Mouse (Mus musculus) hindbrain, postnatal 0 days (tissue): ENCODE measurements around the gene Leng8. TPM values are rescaled to one million over a fixed set of nuclear protein-coding genes. Genes with fewer than 3 reads are reported as not detected.

Experiments
- ATAC-seq: fragments of 200-750 bp; cut with Nextera tagmentation; 2 replicates; pipeline ENCODE4 v1.8.0; 2017; ENCODE audit warnings: mild to moderate bottlenecking, moderate TSS enrichment, moderate library complexity
- DNase-seq: peaks from one replicate; pipeline ENCODE4 v3.0.0-alpha.2; 2015; ENCODE audit warnings: low spot score
- H3K27ac ChIP-seq: fragments of 300-500 bp; sonication (generic); 2 replicates; pipeline ENCODE4 v1.5.1; 2014; ENCODE audit warnings: mild to moderate bottlenecking
- H3K27me3 ChIP-seq: fragments of 300-500 bp; sonication (generic); 2 replicates; pipeline ENCODE4 v1.6.1; 2014; ENCODE audit warnings: low read length, mixed read lengths; ENCODE audit not compliant: insufficient read depth
- H3K36me3 ChIP-seq: fragments of 300-500 bp; sonication (generic); 2 replicates; pipeline ENCODE4 v1.6.1; 2014; ENCODE audit warnings: low read length, mixed read lengths; ENCODE audit not compliant: insufficient read depth
- H3K4me1 ChIP-seq: fragments of 300-500 bp; sonication (generic); 2 replicates; pipeline ENCODE4 v1.6.1; 2014; ENCODE audit warnings: antibody characterized with exemption, low read length, mixed read lengths; ENCODE audit not compliant: insufficient read depth
- H3K4me2 ChIP-seq: fragments of 300-500 bp; sonication (generic); 2 replicates; pipeline ENCODE4 v1.6.1; 2014; ENCODE audit warnings: low read depth, mild to moderate bottlenecking, low read length, moderate library complexity, mixed read lengths
- H3K4me3 ChIP-seq: fragments of 300-500 bp; sonication (generic); 2 replicates; pipeline ENCODE4 v1.5.1; 2014; ENCODE audit warnings: low read length
- H3K9ac ChIP-seq: fragments of 300-500 bp; sonication (generic); replicated peaks from 2 replicates; pipeline ENCODE4 v1.6.1; 2014; ENCODE audit warnings: mild to moderate bottlenecking, low read length, moderate library complexity, mixed read lengths
- H3K9me3 ChIP-seq: fragments of 300-500 bp; sonication (generic); 2 replicates; pipeline ENCODE4 v1.6.1; 2016; ENCODE audit warnings: low read length, mixed read lengths
- CTCF ChIP-seq: IDR thresholded peaks from 2 replicates; pipeline ENCODE4 v1.5.1; 2016; ENCODE audit warnings: antibody characterized with exemption, control low read depth, low read depth
- WGBS: fragments of 180-500 bp; shearing (Covaris S2); extraction: QIAGEN DNeasy Blood & Tissue Kit; methylation state at CpG from one replicate; pipeline ENCODE4 v1.1.7; 2014; 5-methylcytosine and 5-hydroxymethylcytosine counted together
- polyA plus RNA-seq: library from polyadenylated mRNA; unstranded; fragments of >200 nt; fragmentation: Nextera tagmentation; extraction: Ambion mirVana; gene quantifications from 2 replicates; pipeline ENCODE4 v1.2.1, GENCODE M21; 2015
- total RNA-seq: library from RNA; depleted of rRNA; stranded (reverse); fragments of >200 nt; gene quantifications from 2 replicates; pipeline ENCODE4 v1.2.3, GENCODE M21; 2014

The Leng8 gene
- total and polyA plus RNA-seq, 2 experiments from 2014 or later = 49.1 to 264 TPM

DNA sequence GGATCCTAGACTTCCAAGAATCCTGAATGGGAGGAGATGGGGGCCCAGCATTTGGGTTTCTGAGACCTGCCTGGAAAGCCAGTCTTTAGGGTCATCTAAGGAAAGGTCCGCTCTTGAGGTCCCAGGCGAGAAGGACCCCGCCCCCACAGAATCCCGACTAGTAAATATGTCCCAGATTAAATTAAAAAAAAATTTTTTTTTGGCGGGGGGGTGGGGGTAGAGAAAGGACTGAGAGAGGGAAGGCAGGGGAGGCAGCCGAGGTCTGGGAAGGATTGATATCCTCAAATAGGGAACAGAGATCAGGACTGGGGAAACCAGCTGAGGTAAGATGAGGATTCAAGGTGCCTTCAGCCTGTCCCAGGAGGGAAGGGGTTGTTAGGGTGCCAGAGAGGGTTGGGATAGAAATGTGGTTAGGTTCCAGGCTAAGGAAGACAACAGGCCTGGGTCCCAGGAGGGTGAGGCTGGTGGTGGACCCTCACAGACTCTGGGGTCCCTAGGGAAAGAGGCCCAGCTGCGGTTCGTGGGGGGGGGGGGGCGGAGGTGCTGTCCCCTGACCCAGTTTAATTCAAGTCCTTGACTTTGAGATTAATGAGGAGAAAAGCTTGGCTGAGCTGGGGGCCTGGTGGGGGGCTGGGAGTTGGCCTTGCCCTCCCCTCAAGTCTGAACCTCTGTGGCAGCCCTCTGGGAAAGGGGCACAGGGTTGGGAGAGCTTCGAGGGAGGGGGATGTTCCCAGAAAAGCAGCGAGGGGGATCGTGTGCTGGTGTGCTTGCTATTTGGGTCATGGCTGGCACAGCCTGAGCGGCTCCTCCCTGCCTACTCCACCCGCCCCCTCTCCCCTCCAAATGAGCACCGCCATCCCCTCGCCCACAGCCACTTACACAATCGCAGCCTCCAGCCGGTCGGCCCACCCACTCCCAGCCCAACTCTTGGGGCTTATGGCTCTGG is 16.6 kb upstream of the Leng8 start:
- H3K27ac ChIP-seq = peak overlapping the region; percentile 89
- H3K4me2 ChIP-seq = peak overlapping the region; percentile 67
- H3K36me3 ChIP-seq = no peaks in the 10 kb centered on the region
- no peak for TF ChIP-seq CTCF
- no peaks in the 10 kb centered on the region for H3K9me3 ChIP-seq
- ATAC-seq = peak; percentile 25; the same call in 1 of the 2 replicates
- H3K4me3 ChIP-seq = peak overlapping the region; percentile 83
- peak overlapping the region; percentile 94 for H3K9ac ChIP-seq
- DNase-seq = peak; percentile 76
- WGBS = 7% methylated on average over 17 of the region's 19 CpGs
- H3K27me3 ChIP-seq = no peaks in the 10 kb centered on the region
- H3K4me1 ChIP-seq = peaks cover 26% of the 10 kb centered on the region

DNA sequence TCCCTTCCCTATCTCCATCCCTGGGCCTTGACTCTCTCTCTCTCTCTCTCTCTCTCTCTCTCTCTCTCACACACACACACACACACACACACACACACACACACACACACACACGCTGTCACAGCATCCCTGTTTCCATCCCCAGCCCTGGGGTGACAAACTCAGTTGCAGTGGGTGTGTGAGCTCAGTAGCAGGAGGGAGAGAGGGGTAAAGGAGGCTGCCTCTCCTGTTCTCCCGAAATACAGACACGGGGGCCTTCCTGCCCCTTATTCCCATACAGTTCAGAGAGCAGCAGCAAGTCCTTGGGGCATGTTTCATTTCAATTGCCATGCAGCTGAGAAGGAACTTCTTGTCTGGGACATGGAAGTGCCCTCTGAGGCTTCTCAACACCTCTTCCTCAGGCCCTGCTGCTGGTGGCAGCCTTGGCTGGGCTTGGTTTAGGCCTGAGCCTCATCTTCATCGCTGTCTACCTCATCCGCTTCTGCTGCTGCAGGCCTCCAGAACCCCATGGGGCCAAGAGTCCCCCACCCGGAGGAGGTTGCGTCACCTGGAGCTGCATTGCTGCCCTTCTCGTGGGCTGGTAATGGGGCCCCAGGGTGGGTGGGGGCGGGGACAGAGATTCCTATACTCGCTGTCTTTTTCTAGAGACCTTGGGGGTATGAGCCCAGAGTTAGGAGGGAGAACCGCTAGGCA is 14.6 kb upstream of the Leng8 start:
- Histone ChIP-seq H3K27me3 (no peaks in the 10 kb centered on the region), H3K4me3 (no peak overlapping the region), H3K36me3 (no peaks in the 10 kb centered on the region; the same call in 1 of the 2 replicates), H3K9ac (peak overlapping the region; percentile 94; the same call in 1 of the 2 replicates), H3K4me2 (peak overlapping the region; percentile 67), H3K27ac (peak overlapping the region; percentile 89), H3K9me3 (no peaks in the 10 kb centered on the region), H3K4me1 (peaks cover 26% of the 10 kb centered on the region)
- ATAC-seq (no peak), DNase-seq (no peak)
- 25% methylated on average over 11 of the region's 11 CpGs for WGBS
- TF ChIP-seq CTCF = no peak

DNA sequence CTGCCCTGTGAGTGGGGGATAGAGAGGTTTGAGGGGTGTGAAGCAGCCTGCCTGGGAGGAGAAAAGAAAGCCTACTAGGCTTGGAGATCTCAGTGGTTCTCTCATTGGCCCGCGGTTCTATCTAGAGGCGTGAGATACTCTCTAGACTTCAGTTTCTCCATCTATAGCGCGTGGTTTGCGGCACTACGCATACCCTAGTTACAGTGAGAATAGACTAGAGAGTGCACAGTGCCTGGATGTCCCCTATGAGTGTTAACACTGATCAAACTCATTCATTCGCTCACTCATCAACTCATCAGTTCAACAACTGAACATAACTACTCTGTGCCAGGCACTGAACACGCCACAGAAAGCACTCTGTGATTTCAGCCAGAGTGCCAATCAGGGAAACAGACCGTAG is 14.1 kb upstream of the Leng8 start:
- DNase-seq (no peak), ATAC-seq (no peak)
- Histone ChIP-seq H3K4me3 (no peak overlapping the region), H3K27me3 (no peaks in the 10 kb centered on the region), H3K4me1 (peaks cover 26% of the 10 kb centered on the region), H3K9me3 (no peaks in the 10 kb centered on the region), H3K4me2 (peak overlapping the region; percentile 67), H3K36me3 (no peaks in the 10 kb centered on the region; the same call in 1 of the 2 replicates), H3K27ac (peak overlapping the region; percentile 89), H3K9ac (0 out of 2 replicates have a peak overlapping the region, but pooled peaks have one; percentile 94)
- no peak for TF ChIP-seq CTCF
- WGBS = 45% methylated on average over 10 of the region's 10 CpGs

DNA sequence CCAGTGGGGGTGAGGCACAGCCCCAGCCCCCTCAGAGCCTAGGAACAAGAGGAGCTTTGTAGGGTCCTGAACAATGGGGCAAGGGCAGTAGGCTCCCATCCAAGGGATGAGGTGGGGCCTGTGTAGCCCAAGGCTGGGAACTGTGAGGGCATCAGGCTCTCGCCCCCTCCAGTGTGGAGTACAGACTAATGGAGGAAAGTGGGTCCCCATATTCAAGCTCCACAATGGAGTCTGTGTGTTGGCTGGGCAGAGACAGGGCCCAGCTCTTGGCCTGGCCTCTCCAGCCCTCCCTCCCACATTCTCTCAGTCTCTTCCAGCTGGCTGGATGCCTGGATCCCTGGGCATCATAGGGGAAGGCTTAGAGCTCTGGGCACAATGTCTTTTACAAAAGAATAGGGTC is 13.1 kb upstream of the Leng8 start:
- H3K4me3 ChIP-seq = 0 out of 2 replicates have a peak overlapping the region, but pooled peaks have one; percentile 4
- H3K4me1 ChIP-seq = peaks cover 26% of the 10 kb centered on the region
- H3K36me3 ChIP-seq = no peaks in the 10 kb centered on the region; the same call in 1 of the 2 replicates
- WGBS = 17% methylated on average over 1 of the region's 1 CpGs
- H3K27me3 ChIP-seq = no peaks in the 10 kb centered on the region
- peak; percentile 82 for ATAC-seq
- no peaks in the 10 kb centered on the region for H3K9me3 ChIP-seq
- peak overlapping the region; percentile 89 for H3K27ac ChIP-seq
- H3K4me2 ChIP-seq = peak overlapping the region; percentile 46
- H3K9ac ChIP-seq = peak overlapping the region; percentile 45
- no peak for TF ChIP-seq CTCF
- DNase-seq = peak; percentile 92

DNA sequence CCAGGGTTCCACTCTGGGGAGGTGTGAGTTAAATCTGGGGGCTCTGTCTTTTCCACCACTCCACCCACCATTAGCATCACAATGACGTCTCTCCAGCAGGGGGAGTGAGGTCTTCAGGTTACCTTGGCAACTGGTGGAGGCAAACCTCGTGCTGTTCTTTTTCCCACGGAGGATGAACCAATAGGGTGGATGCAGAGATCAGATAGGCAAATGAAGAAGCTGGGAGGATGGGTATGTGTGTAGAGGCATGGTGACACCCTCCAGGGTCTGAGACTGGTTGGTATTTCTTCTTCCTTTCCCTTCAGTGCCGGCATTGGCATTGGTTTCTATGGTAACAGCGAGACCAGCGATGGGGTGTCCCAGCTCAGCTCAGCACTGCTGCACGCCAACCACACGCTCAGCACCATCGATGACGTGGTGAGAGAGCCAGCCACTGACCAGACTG is 12.5 kb upstream of the Leng8 start:
- WGBS = 1% methylated on average over 10 of the region's 10 CpGs
- Histone ChIP-seq H3K4me1 (peaks cover 26% of the 10 kb centered on the region), H3K27ac (peak overlapping the region; percentile 89), H3K27me3 (no peaks in the 10 kb centered on the region), H3K36me3 (no peaks in the 10 kb centered on the region; the same call in 1 of the 2 replicates), H3K9me3 (no peaks in the 10 kb centered on the region), H3K4me2 (peak overlapping the region; percentile 46), H3K9ac (peak overlapping the region; percentile 45), H3K4me3 (peak overlapping the region; percentile 18)
- ATAC-seq = peak; percentile 89
- peak; percentile 97 for DNase-seq
- TF ChIP-seq CTCF = peak; percentile 66

DNA sequence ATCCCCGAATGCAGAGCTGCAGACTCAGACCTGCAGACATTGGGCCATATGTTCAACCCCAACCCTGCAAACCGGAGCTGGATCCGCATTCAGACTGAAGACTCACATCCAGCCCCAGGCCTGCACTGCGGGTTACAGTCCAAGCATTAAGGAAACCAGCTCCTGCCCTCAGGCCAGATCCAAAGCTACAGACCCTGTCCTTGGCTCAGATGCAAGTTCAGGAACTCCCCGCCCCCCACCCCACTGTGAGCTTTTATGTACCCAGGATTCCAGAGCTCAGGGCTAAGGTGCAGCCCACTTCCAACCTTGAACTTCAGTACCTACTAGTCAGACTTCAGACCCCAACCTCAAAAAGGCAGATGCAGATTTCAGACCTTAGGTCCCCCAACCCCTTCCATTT is 12.0 kb upstream of the Leng8 start:
- no peaks in the 10 kb centered on the region for H3K9me3 ChIP-seq
- H3K27ac ChIP-seq = peak overlapping the region; percentile 89
- H3K9ac ChIP-seq = no peak overlapping the region
- DNase-seq (no peak), ATAC-seq (no peak)
- peak overlapping the region; percentile 18 for H3K4me3 ChIP-seq
- peaks cover 26% of the 10 kb centered on the region for H3K4me1 ChIP-seq
- no peaks in the 10 kb centered on the region; the same call in 1 of the 2 replicates for H3K36me3 ChIP-seq
- H3K27me3 ChIP-seq = no peaks in the 10 kb centered on the region
- H3K4me2 ChIP-seq = peak overlapping the region; percentile 46
- WGBS = 9% methylated on average over 5 of the region's 5 CpGs
- TF ChIP-seq CTCF = no peak
